Mouse (Mus musculus) adrenal gland, postnatal 36 days (tissue): ENCODE measurements around the gene Olfr1124. TPM values are rescaled to one million over a fixed set of nuclear protein-coding genes. Genes with fewer than 3 reads are reported as not detected.
"Not testable (repeated sequence)": the region's sequence is repeated elsewhere in the genome, so short reads cannot be mapped to it uniquely, and the experiment has no call there.

Source experiments
- DNase-seq, 2 experiments: peaks; one replicate each; pipeline ENCODE4 v3.0.0; 2021; ENCODE audit warnings: mixed read lengths in 1 of 2
- long read RNA-seq, 2 experiments: library from polyadenylated mRNA; stranded (forward); transcript quantifications; one replicate each; pipeline ENCODE4 v2.0.0; 2021; ENCODE audit warnings: borderline sequencing depth in 2 of 2
- total RNA-seq, 2 experiments: library from RNA; stranded (reverse); gene quantifications; 2 replicates each; pipeline ENCODE4 v1.2.3; 2021

Gene Olfr1124
- not detected for total RNA-seq
- long read RNA-seq, experiment 1, result 0 reads
- long read RNA-seq, experiment 2, result 0 reads

GRCm38 (mm10) chr2:87429975-87430374 is at the start of gene Olfr1124:
Gene Olfr1124 (plus strand): TSS chr2:87430275.
- no peak for DNase-seq

- no peak for DNase-seq
Measured at GRCm38 (mm10) chr2:87383935-87384334, 46.1 kb upstream of the Olfr1124 start.

GRCm38 (mm10) chr2:87385549-87385948 is 44.5 kb upstream of the Olfr1124 start, which contains the start of gene Olfr1122:
Gene Olfr1122 (plus strand): TSS chr2:87385849.
- no peak for DNase-seq

GRCm38 (mm10) chr2:87393605-87394004 is 36.5 kb upstream of the Olfr1124 start:
- DNase-seq, result not testable (repeated sequence)

GRCm38 (mm10) chr2:87394686-87395085 is 35.4 kb upstream of the Olfr1124 start:
- DNase-seq, result not testable (repeated sequence)

GRCm38 (mm10) chr2:87416335-87416734 is 13.7 kb upstream of the Olfr1124 start, which contains the start of gene Olfr1123:
Gene Olfr1123 (plus strand): TSS chr2:87416635.
- DNase-seq, result no peak

GRCm38 (mm10) chr2:87437731-87438130 is 7.7 kb downstream of the Olfr1124 start:
- DNase-seq, result no peak

- no peak for DNase-seq
Measured at GRCm38 (mm10) chr2:87453662-87454061, 23.6 kb downstream of the Olfr1124 start, which contains the start of gene Olfr1126. Gene Olfr1126 (plus strand): TSS chr2:87453962.

- no peak for DNase-seq
Measured at GRCm38 (mm10) chr2:87461769-87462168, 31.7 kb downstream of the Olfr1124 start.

GRCm38 (mm10) chr2:87480207-87480606 is 50.1 kb downstream of the Olfr1124 start:
- DNase-seq, result no peak

- DNase-seq, result no peak
Measured at GRCm38 (mm10) chr2:87481158-87481557, 51.1 kb downstream of the Olfr1124 start.

- DNase-seq, result no peak
Measured at GRCm38 (mm10) chr2:87482276-87482675, 52.2 kb downstream of the Olfr1124 start.

Other genes with a start within 250 kb of the Olfr1124 start
- not detected for gene Olfr1112, start 242.5 kb upstream of the Olfr1124 start, total RNA-seq
- gene Olfr1113, start 221.3 kb upstream of the Olfr1124 start, total RNA-seq, result not detected
- not detected for gene Olfr1115, start 182.3 kb upstream of the Olfr1124 start, total RNA-seq
- not detected for gene Olfr1116, start 162.7 kb upstream of the Olfr1124 start, total RNA-seq
- gene Olfr1118, start 122.7 kb upstream of the Olfr1124 start, total RNA-seq, result not detected
- gene Olfr1120, start 75.5 kb upstream of the Olfr1124 start, total RNA-seq, result not detected
- gene Olfr1121, start 60.4 kb upstream of the Olfr1124 start, total RNA-seq, result not detected
- under 1 TPM in 1 of 2 experiments, not detected in 1; 0.07 TPM for gene Olfr1122, start 44.4 kb upstream of the Olfr1124 start, total RNA-seq
- not detected for gene Olfr1123, start 13.6 kb upstream of the Olfr1124 start, total RNA-seq
- not detected for gene Olfr1126, start 23.7 kb downstream of the Olfr1124 start, total RNA-seq
- gene Pramel7, start 66.8 kb downstream of the Olfr1124 start, total RNA-seq, result not detected
- gene Pramel6, start 76.3 kb downstream of the Olfr1124 start, total RNA-seq, result not detected
- gene Olfr153, start 101.5 kb downstream of the Olfr1124 start, total RNA-seq, result not detected
- not detected for gene Olfr1128, start 115.3 kb downstream of the Olfr1124 start, total RNA-seq
- gene Olfr1129, start 143.6 kb downstream of the Olfr1124 start, total RNA-seq, result not detected
- gene Olfr1130, start 175.9 kb downstream of the Olfr1124 start, total RNA-seq, result not detected
- not detected for gene Olfr1131, start 196.8 kb downstream of the Olfr1124 start, total RNA-seq
- gene Olfr1132, start 207.3 kb downstream of the Olfr1124 start, total RNA-seq, result not detected
- not detected for gene Olfr1133, start 217.1 kb downstream of the Olfr1124 start, total RNA-seq
- not detected for gene Olfr1134, start 228.2 kb downstream of the Olfr1124 start, total RNA-seq
- not detected for gene Olfr1135, start 243.4 kb downstream of the Olfr1124 start, total RNA-seq